Mouse (Mus musculus): Measurements from ENCODE around the gene Pdzd3.

- TF ChIP-seq CTCF (IDR thresholded peaks at IDR 0.05) (peak; percentile 80), POLR2A (IDR thresholded peaks at IDR 0.05; ENCODE audit: insufficient read depth, low read depth, low read length) (no peak), EP300 (IDR thresholded peaks at IDR 0.05; ENCODE audit: insufficient read depth, low read depth, low read length) (no peak)
Observed at GRCm38 (mm10) chr9:44269077-44269476, 17.8 kb upstream of the Pdzd3 start.
